Mouse (Mus musculus): ENCODE measurements around the gene Gm5861.
"Not testable (repeated sequence)": the region's sequence is repeated elsewhere in the genome, so short reads cannot be mapped to it uniquely, and the experiment has no call there.

The Gm5861 gene

DNA sequence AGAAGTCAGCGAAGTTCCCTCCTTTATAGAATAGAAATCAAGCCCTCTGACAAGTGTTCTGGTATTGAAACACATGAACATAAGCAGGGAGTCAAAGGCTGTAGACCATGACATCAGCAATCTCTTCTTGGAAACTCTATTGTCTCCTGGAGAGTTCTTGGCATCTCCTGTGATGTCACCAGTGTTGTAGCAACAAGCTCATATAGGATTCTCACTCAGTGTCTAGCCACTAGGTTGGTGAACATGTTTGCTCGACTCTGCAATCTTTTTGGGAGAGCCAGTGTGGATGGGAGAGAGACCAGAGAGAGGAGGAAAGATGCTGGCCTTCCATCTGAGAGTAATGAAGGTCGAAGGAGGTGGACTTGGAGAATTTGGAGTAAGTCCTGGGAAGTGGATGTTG lies at the start of gene Gm5861:
Gene Gm5861, plus strand, starts transcription at position 301 of the 400 bp plus-strand sequence.
- H3K36me3 ChIP-seq (ENCODE audit: insufficient read depth, low read length); H3K9me3 ChIP-seq (ENCODE audit: low read length); H3K27me3 ChIP-seq (ENCODE audit: insufficient read depth, low read length); H3K4me3 ChIP-seq (replicated peaks; ENCODE audit: low read length); H3K4me1 ChIP-seq (replicated peaks; ENCODE audit: low read depth, low read length): not testable (repeated sequence)

DNA sequence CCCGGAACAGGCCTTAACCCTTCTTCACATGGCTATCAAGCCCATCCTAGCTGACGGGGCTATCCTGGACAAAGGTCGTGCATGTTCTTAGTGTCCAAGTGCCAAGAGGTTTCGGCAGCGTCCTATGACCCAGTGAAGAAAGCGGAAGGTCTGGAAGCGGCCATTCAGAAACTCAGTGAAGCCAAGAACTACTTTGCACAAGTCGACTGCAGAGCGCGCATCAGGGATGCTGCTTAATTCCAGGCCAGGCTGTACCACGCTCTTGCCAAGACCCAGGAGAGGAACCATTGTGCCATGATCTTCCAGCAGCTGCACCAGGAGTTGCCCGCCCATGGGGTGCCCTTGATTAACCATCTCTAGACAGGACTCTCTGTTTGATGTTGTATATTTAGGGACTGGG lies 44.8 kb upstream of the Gm5861 start:
- not testable (repeated sequence) for H3K36me3 ChIP-seq (ENCODE audit: insufficient read depth, low read length); H3K9me3 ChIP-seq (ENCODE audit: low read length); H3K4me1 ChIP-seq (replicated peaks; ENCODE audit: low read depth, low read length); H3K27me3 ChIP-seq (ENCODE audit: insufficient read depth, low read length); H3K4me3 ChIP-seq (replicated peaks; ENCODE audit: low read length)
